Mouse (Mus musculus): ENCODE data around the gene Ahnak. TPM values are rescaled to one million over a fixed set of nuclear protein-coding genes. Genes with fewer than 3 reads are reported as not detected.

Ahnak gene
- polyA plus RNA-seq, 1 experiment from 2014 or later = 103 TPM

- Histone ChIP-seq H3K4me1 (replicated peaks; ENCODE audit: control insufficient read depth, insufficient read depth) (no peaks in the 10 kb centered on the region), H3K4me2 (replicated peaks; ENCODE audit: low read depth) (no peak overlapping the region), H3K9ac (ENCODE audit: low read length) (no peak overlapping the region), H3K9me3 (ENCODE audit: control insufficient read depth, low read length) (no peaks in the 10 kb centered on the region), H3K4me3 (ENCODE audit: low read depth, low read length) (no peak overlapping the region), H3K27ac (replicated peaks) (no peak overlapping the region; the same call in 1 of the 2 replicates), H3K27me3 (ENCODE audit: control insufficient read depth, insufficient read depth, low read length) (no peaks in the 10 kb centered on the region), H3K36me3 (ENCODE audit: control insufficient read depth, insufficient read depth, low read length) (no peaks in the 10 kb centered on the region)
- 83% methylated on average over 8 of the region's 8 CpGs for WGBS
- no peak for TF ChIP-seq CTCF (IDR thresholded peaks at IDR 0.05; ENCODE audit: low read depth)
- no peak for TF ChIP-seq EP300 (optimal IDR thresholded peaks at IDR 0.05)
- no peak for ATAC-seq (ENCODE audit: low FRiP score, low TSS enrichment)
- DNase-seq (ENCODE audit: low spot score) = no peak
Observed at GRCm38 (mm10) chr19:9061221-9061893, 72.3 kb downstream of the Ahnak start.

- H3K36me3 ChIP-seq (ENCODE audit: control insufficient read depth, insufficient read depth, low read length) = no peaks in the 10 kb centered on the region
- no peak overlapping the region for H3K9ac ChIP-seq (ENCODE audit: low read length)
- 89% methylated on average over 2 of the region's 2 CpGs for WGBS
- H3K27ac ChIP-seq (replicated peaks) = no peak overlapping the region
- ATAC-seq (ENCODE audit: low FRiP score, low TSS enrichment) (no peak), DNase-seq (ENCODE audit: low spot score) (no peak)
- H3K4me3 ChIP-seq (ENCODE audit: low read depth, low read length) = no peak overlapping the region
- no peaks in the 10 kb centered on the region for H3K27me3 ChIP-seq (ENCODE audit: control insufficient read depth, insufficient read depth, low read length)
- TF ChIP-seq CTCF (IDR thresholded peaks at IDR 0.05; ENCODE audit: low read depth) (no peak), EP300 (optimal IDR thresholded peaks at IDR 0.05) (no peak)
- no peaks in the 10 kb centered on the region for H3K9me3 ChIP-seq (ENCODE audit: control insufficient read depth, low read length)
- no peak overlapping the region for H3K4me2 ChIP-seq (replicated peaks; ENCODE audit: low read depth)
- no peaks in the 10 kb centered on the region for H3K4me1 ChIP-seq (replicated peaks; ENCODE audit: control insufficient read depth, insufficient read depth)
Observed at GRCm38 (mm10) chr19:9062822-9063221, 73.7 kb downstream of the Ahnak start.

GRCm38 (mm10) chr19:9063831-9064230 lies 74.7 kb downstream of the Ahnak start:
- TF ChIP-seq CTCF (IDR thresholded peaks at IDR 0.05; ENCODE audit: low read depth) (no peak), EP300 (optimal IDR thresholded peaks at IDR 0.05) (no peak)
- Histone ChIP-seq H3K4me1 (replicated peaks; ENCODE audit: control insufficient read depth, insufficient read depth) (no peaks in the 10 kb centered on the region), H3K9ac (ENCODE audit: low read length) (no peak overlapping the region), H3K4me3 (ENCODE audit: low read depth, low read length) (no peak overlapping the region), H3K9me3 (ENCODE audit: control insufficient read depth, low read length) (no peaks in the 10 kb centered on the region), H3K27ac (replicated peaks) (no peak overlapping the region), H3K27me3 (ENCODE audit: control insufficient read depth, insufficient read depth, low read length) (no peaks in the 10 kb centered on the region), H3K4me2 (replicated peaks; ENCODE audit: low read depth) (no peak overlapping the region), H3K36me3 (ENCODE audit: control insufficient read depth, insufficient read depth, low read length) (no peaks in the 10 kb centered on the region)
- ATAC-seq (ENCODE audit: low FRiP score, low TSS enrichment) = no peak
- 78% methylated on average over 3 of the region's 3 CpGs for WGBS
- DNase-seq (ENCODE audit: low spot score) = no peak

GRCm38 (mm10) chr19:9065621-9066561 lies 76.8 kb downstream of the Ahnak start:
- ATAC-seq (ENCODE audit: low FRiP score, low TSS enrichment) (peak; percentile 82), DNase-seq (ENCODE audit: low spot score) (peak; percentile 43)
- 26% methylated on average over 9 of the region's 9 CpGs for WGBS
- Histone ChIP-seq H3K4me2 (replicated peaks; ENCODE audit: low read depth) (no peak overlapping the region), H3K4me1 (replicated peaks; ENCODE audit: control insufficient read depth, insufficient read depth) (peaks cover 10% of the 10 kb centered on the region), H3K27me3 (ENCODE audit: control insufficient read depth, insufficient read depth, low read length) (no peaks in the 10 kb centered on the region), H3K4me3 (ENCODE audit: low read depth, low read length) (no peak overlapping the region), H3K9ac (ENCODE audit: low read length) (no peak overlapping the region), H3K27ac (replicated peaks) (peak overlapping the region; percentile 69), H3K9me3 (ENCODE audit: control insufficient read depth, low read length) (no peaks in the 10 kb centered on the region), H3K36me3 (ENCODE audit: control insufficient read depth, insufficient read depth, low read length) (no peaks in the 10 kb centered on the region)
- TF ChIP-seq CTCF (IDR thresholded peaks at IDR 0.05; ENCODE audit: low read depth) (no peak), EP300 (optimal IDR thresholded peaks at IDR 0.05) (peak; percentile 20)

GRCm38 (mm10) chr19:9067292-9067691 lies 78.2 kb downstream of the Ahnak start:
- WGBS = 73% methylated on average over 5 of the region's 5 CpGs
- H3K4me1 ChIP-seq (replicated peaks; ENCODE audit: control insufficient read depth, insufficient read depth) = peaks cover 19% of the 10 kb centered on the region

More at GRCm38 (mm10) chr19:9067292-9067691, 78.2 kb downstream of the Ahnak start:
- Histone ChIP-seq H3K4me3 (ENCODE audit: low read depth, low read length) (no peak overlapping the region), H3K4me2 (replicated peaks; ENCODE audit: low read depth) (no peak overlapping the region), H3K36me3 (ENCODE audit: control insufficient read depth, insufficient read depth, low read length) (no peaks in the 10 kb centered on the region), H3K9me3 (ENCODE audit: control insufficient read depth, low read length) (no peaks in the 10 kb centered on the region), H3K9ac (ENCODE audit: low read length) (no peak overlapping the region), H3K27ac (replicated peaks) (peak overlapping the region; percentile 37), H3K27me3 (ENCODE audit: control insufficient read depth, insufficient read depth, low read length) (no peaks in the 10 kb centered on the region)
- DNase-seq (ENCODE audit: low spot score) (no peak), ATAC-seq (ENCODE audit: low FRiP score, low TSS enrichment) (no peak)
- TF ChIP-seq CTCF (IDR thresholded peaks at IDR 0.05; ENCODE audit: low read depth) = no peak
- no peak for TF ChIP-seq EP300 (optimal IDR thresholded peaks at IDR 0.05)
